Mouse (Mus musculus) forebrain, embryonic 14.5 days (tissue): Measurements from ENCODE around the gene Stk19. TPM values are rescaled to one million over a fixed set of nuclear protein-coding genes. Genes with fewer than 3 reads are reported as not detected.

Experiments used
- ATAC-seq: fragments of 200-750 bp; cut with Nextera tagmentation; 2 replicates; pipeline ENCODE4 v1.8.0; 2017; ENCODE audit warnings: mild to moderate bottlenecking, moderate library complexity
- DNase-seq: peaks from one replicate; pipeline ENCODE4 v3.0.0-alpha.2; 2015; ENCODE audit warnings: low spot score
- H3K27ac ChIP-seq: fragments of 300-500 bp; sonication (generic); 2 replicates; pipeline ENCODE4 v1.5.1; 2014; ENCODE audit warnings: low read depth, mild to moderate bottlenecking, control low read depth, low read length, moderate library complexity
- H3K27me3 ChIP-seq: fragments of 300-500 bp; sonication (generic); replicated peaks from 2 replicates; pipeline ENCODE4 v1.6.1; 2014; ENCODE audit warnings: low read length, control low read depth, mixed read lengths; ENCODE audit not compliant: control insufficient read depth, insufficient read depth
- H3K36me3 ChIP-seq: fragments of 300-500 bp; sonication (generic); 2 replicates; pipeline ENCODE4 v1.6.1; 2014; ENCODE audit warnings: low read length, control low read depth; ENCODE audit not compliant: control insufficient read depth, insufficient read depth
- H3K4me1 ChIP-seq: fragments of 300-500 bp; sonication (generic); 2 replicates; pipeline ENCODE4 v1.6.1; 2014; ENCODE audit warnings: antibody characterized with exemption, low read length, control low read depth; ENCODE audit not compliant: control insufficient read depth, insufficient read depth
- H3K4me2 ChIP-seq: fragments of 300-500 bp; sonication (generic); 2 replicates; pipeline ENCODE4 v1.6.1; 2014; ENCODE audit warnings: mild to moderate bottlenecking, control low read depth, low read length
- H3K4me3 ChIP-seq: fragments of 300-500 bp; sonication (generic); 2 replicates; pipeline ENCODE4 v1.5.1; 2014; ENCODE audit warnings: low read depth, low read length, control low read depth
- H3K9ac ChIP-seq: fragments of 300-500 bp; sonication (generic); 2 replicates; pipeline ENCODE4 v1.6.1; 2014; ENCODE audit warnings: mild to moderate bottlenecking, low read length, control low read depth, moderate library complexity
- H3K9me3 ChIP-seq: fragments of 300-500 bp; sonication (generic); replicated peaks from 2 replicates; pipeline ENCODE4 v1.6.1; 2016; ENCODE audit warnings: low read length, control low read depth, mixed read lengths; ENCODE audit not compliant: control insufficient read depth
- WGBS: fragments of 180-500 bp; shearing (Covaris S2); extraction: QIAGEN DNeasy Blood & Tissue Kit; methylation state at CpG from one replicate; pipeline ENCODE4 v1.1.7; 2014; 5-methylcytosine and 5-hydroxymethylcytosine counted together
- polyA plus RNA-seq: library from polyadenylated mRNA; unstranded; fragments of >200 nt; fragmentation: Nextera tagmentation; extraction: Ambion mirVana; gene quantifications from 2 replicates; pipeline ENCODE4 v1.2.1, GENCODE M21; 2014

Gene Stk19
- polyA plus RNA-seq, 1 experiment from 2014 or later, result 33.8 TPM

GRCm38 (mm10) chr17:34849722-34850516 lies 13.2 kb upstream of the Stk19 start, which contains the start of the genes Skiv2l and Nelfe:
Gene Skiv2l, minus strand, starts transcription at chr17:34850210.
Gene Nelfe, plus strand, starts transcription at chr17:34850391.
- H3K27me3 ChIP-seq, result no peaks in the 10 kb centered on the region
- peaks cover 60% of the 10 kb centered on the region for H3K36me3 ChIP-seq
- ATAC-seq (peak; percentile 98), DNase-seq (peak; percentile 99)
- H3K4me2 ChIP-seq, result peak within 1 kb of the TSS; percentile 98
- peak within 1 kb of the TSS; percentile 88 for H3K9ac ChIP-seq
- no peaks in the 10 kb centered on the region for H3K9me3 ChIP-seq
- peak within 1 kb of the TSS; percentile 64 for H3K4me3 ChIP-seq
- H3K4me1 ChIP-seq, result peaks cover 17% of the 10 kb centered on the region
- WGBS, result 1% methylated on average over 55 of the region's 65 CpGs
- peak within 1 kb of the TSS; percentile 39; the same call in 1 of the 2 replicates for H3K27ac ChIP-seq

GRCm38 (mm10) chr17:34847615-34848014 lies 10.9 kb upstream of the Stk19 start:
- ATAC-seq (no peak), DNase-seq (no peak)
- H3K9me3 ChIP-seq, result no peaks in the 10 kb centered on the region
- H3K9ac ChIP-seq, result no peak overlapping the region
- peaks cover 62% of the 10 kb centered on the region for H3K36me3 ChIP-seq
- H3K4me3 ChIP-seq, result no peak overlapping the region
- H3K4me2 ChIP-seq, result no peak overlapping the region
- H3K4me1 ChIP-seq, result peaks cover 17% of the 10 kb centered on the region
- WGBS, result 93% methylated on average over 7 of the region's 7 CpGs
- H3K27me3 ChIP-seq, result no peaks in the 10 kb centered on the region
- H3K27ac ChIP-seq, result no peak overlapping the region

- no peaks in the 10 kb centered on the region for H3K27me3 ChIP-seq
- 85% methylated on average over 6 of the region's 6 CpGs for WGBS
- H3K4me3 ChIP-seq, result no peak overlapping the region
- ATAC-seq (no peak), DNase-seq (no peak)
- H3K9me3 ChIP-seq, result no peaks in the 10 kb centered on the region
- H3K9ac ChIP-seq, result no peak overlapping the region
- H3K36me3 ChIP-seq, result peaks cover 63% of the 10 kb centered on the region
- peaks cover 17% of the 10 kb centered on the region for H3K4me1 ChIP-seq
- H3K4me2 ChIP-seq, result no peak overlapping the region
- H3K27ac ChIP-seq, result no peak overlapping the region
Measured at GRCm38 (mm10) chr17:34847192-34847591, 10.4 kb upstream of the Stk19 start.

GRCm38 (mm10) chr17:34844884-34845283 lies 8.1 kb upstream of the Stk19 start:
- no peak for ATAC-seq
- Histone ChIP-seq H3K27me3 (no peaks in the 10 kb centered on the region), H3K36me3 (peaks cover 84% of the 10 kb centered on the region), H3K4me2 (no peak overlapping the region), H3K9me3 (no peaks in the 10 kb centered on the region), H3K27ac (no peak overlapping the region), H3K9ac (no peak overlapping the region), H3K4me1 (peaks cover 5% of the 10 kb centered on the region; the same call in 1 of the 2 replicates), H3K4me3 (no peak overlapping the region)
- WGBS, result 93% methylated on average over 13 of the region's 13 CpGs
- DNase-seq, result no peak

GRCm38 (mm10) chr17:34840736-34841307 lies 4.1 kb upstream of the Stk19 start:
- Histone ChIP-seq H3K9ac (no peak overlapping the region), H3K27ac (no peak overlapping the region), H3K4me2 (no peak overlapping the region), H3K4me1 (peaks cover 10% of the 10 kb centered on the region), H3K9me3 (no peaks in the 10 kb centered on the region), H3K4me3 (no peak overlapping the region), H3K36me3 (peaks cover 74% of the 10 kb centered on the region), H3K27me3 (no peaks in the 10 kb centered on the region)
- DNase-seq, result no peak
- WGBS, result 87% methylated on average over 6 of the region's 6 CpGs
- ATAC-seq, result no peak

GRCm38 (mm10) chr17:34838785-34839184 lies 2.0 kb upstream of the Stk19 start:
- Histone ChIP-seq H3K9me3 (no peaks in the 10 kb centered on the region), H3K27me3 (no peaks in the 10 kb centered on the region), H3K4me2 (no peak overlapping the region), H3K4me1 (peaks cover 13% of the 10 kb centered on the region), H3K27ac (no peak overlapping the region), H3K4me3 (no peak overlapping the region), H3K9ac (no peak overlapping the region), H3K36me3 (peaks cover 60% of the 10 kb centered on the region)
- 89% methylated on average over 7 of the region's 7 CpGs for WGBS
- DNase-seq (no peak), ATAC-seq (no peak)

GRCm38 (mm10) chr17:34837464-34838324 lies 949 bp upstream of the Stk19 start:
- Histone ChIP-seq H3K9me3 (no peaks in the 10 kb centered on the region), H3K4me1 (peaks cover 13% of the 10 kb centered on the region), H3K27ac (no peak overlapping the region), H3K4me3 (peak overlapping the region; percentile 73), H3K4me2 (peak overlapping the region; percentile 99), H3K9ac (peak overlapping the region; percentile 80), H3K27me3 (no peaks in the 10 kb centered on the region), H3K36me3 (peaks cover 54% of the 10 kb centered on the region)
- DNase-seq (no peak), ATAC-seq (0 out of 2 replicates have a peak, but pooled peaks have one; percentile 3)
- WGBS, result 45% methylated on average over 43 of the region's 43 CpGs

GRCm38 (mm10) chr17:34836155-34836855 lies 440 bp downstream of the Stk19 start:
- Histone ChIP-seq H3K27ac (peak overlapping the region; percentile 76), H3K27me3 (no peaks in the 10 kb centered on the region), H3K4me3 (peak overlapping the region; percentile 73), H3K4me2 (peak overlapping the region; percentile 99), H3K4me1 (peaks cover 13% of the 10 kb centered on the region), H3K9me3 (no peaks in the 10 kb centered on the region), H3K36me3 (peaks cover 40% of the 10 kb centered on the region), H3K9ac (peak overlapping the region; percentile 80)
- DNase-seq (no peak), ATAC-seq (peak; percentile 81)
- 4% methylated on average over 47 of the region's 48 CpGs for WGBS
